Mouse (Mus musculus): ENCODE results near the gene Gm266. TPM values are rescaled to one million over a fixed set of nuclear protein-coding genes. Genes with fewer than 3 reads are reported as not detected.

The Gm266 gene
- 7.0 and 7.1 TPM in 2 replicates for polyA plus RNA-seq (2015; fragmentation: Nextera tagmentation; extraction: Ambion mirVana)

DNA sequence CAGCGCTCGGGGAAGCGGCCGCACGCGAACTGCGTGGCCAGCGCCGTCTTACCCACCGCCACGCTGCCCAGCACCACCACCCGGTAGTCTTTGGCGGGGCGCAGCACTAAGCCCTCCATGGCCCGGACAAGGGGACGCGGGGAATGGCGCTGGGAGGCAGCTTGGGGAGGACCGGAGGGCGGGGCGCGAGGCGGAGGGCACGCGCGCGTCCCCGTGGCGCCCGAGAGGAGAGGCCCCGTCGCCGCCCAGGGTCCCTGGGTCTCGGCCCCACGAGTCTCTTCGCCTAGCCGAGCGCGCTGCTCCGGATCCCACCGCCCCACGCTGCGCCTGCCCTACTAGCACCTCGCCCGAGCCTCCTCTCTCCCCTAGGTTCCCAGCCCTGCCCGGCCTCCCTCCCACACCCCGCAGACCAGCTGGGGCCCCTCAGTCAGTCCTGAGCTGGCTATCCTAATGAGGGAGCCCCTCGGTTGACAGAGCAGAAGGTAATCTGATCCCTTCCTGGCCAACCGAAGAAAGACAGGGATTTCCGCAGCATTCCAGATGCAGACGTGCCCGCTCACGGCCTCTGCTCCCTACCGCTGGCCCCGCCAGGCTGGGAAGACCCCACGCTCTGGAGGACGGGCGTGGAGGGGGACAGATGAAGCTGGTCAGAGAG, at the start of gene Gm266:
Gene Gm266, minus strand, starts transcription at position 172 of the 655 bp plus-strand sequence.
- peak within 1 kb of the TSS; percentile 51 for H3K4me3 ChIP-seq
- H3K36me3 ChIP-seq = no peaks in the 10 kb centered on the region
- H3K4me1 ChIP-seq = peaks cover 19% of the 10 kb centered on the region
- peak within 1 kb of the TSS; percentile 39 for H3K9ac ChIP-seq
- no peak within 1 kb of the TSS for H3K27ac ChIP-seq
- H3K4me2 ChIP-seq = peak within 1 kb of the TSS; percentile 89
- H3K27me3 ChIP-seq = peaks cover 56% of the 10 kb centered on the region
- ATAC-seq (ENCODE audit: borderline replicate concordance, extremely low read depth, low FRiP score, low TSS enrichment) = peak; percentile 86
- H3K9me3 ChIP-seq = no peaks in the 10 kb centered on the region
- under 1% methylated on average over 51 of the region's 58 CpGs for WGBS

DNA sequence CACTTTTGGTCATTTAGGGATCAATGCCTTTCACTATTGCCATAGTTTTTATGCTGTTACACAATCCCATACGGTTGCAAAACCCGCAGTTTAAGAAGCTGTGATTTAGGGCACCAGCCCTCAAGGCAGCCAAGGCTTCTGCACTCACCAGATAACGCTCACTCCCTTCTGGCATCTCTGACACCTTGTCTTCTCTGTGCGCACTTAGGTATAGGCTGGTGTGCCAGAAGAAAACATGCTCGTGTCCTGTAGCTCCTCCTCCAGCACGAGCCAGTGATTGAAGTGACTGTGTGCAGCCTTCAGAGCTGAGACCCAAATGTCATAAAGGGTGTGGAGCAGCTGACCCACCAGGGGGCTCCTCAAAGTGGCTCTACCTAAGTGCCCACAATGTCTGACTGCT, 49.7 kb upstream of the Gm266 start:
- Histone ChIP-seq H3K4me2 (no peak overlapping the region), H3K9ac (no peak overlapping the region), H3K9me3 (no peaks in the 10 kb centered on the region), H3K36me3 (peaks cover 10% of the 10 kb centered on the region), H3K4me1 (peaks cover 20% of the 10 kb centered on the region), H3K27me3 (no peaks in the 10 kb centered on the region), H3K27ac (no peak overlapping the region), H3K4me3 (no peak overlapping the region)
- no peak for ATAC-seq (ENCODE audit: borderline replicate concordance, extremely low read depth, low FRiP score, low TSS enrichment)
- WGBS = 45% methylated on average over 6 of the region's 6 CpGs

- 49% methylated on average over 11 of the region's 11 CpGs for WGBS
- H3K9me3 ChIP-seq = no peaks in the 10 kb centered on the region
- peaks cover 9% of the 10 kb centered on the region for H3K4me1 ChIP-seq
- H3K4me3 ChIP-seq = no peak overlapping the region
- ATAC-seq (ENCODE audit: borderline replicate concordance, extremely low read depth, low FRiP score, low TSS enrichment) = no peak
- H3K4me2 ChIP-seq = no peak overlapping the region
- H3K27ac ChIP-seq = no peak overlapping the region
- no peak overlapping the region for H3K9ac ChIP-seq
- no peaks in the 10 kb centered on the region for H3K36me3 ChIP-seq
- no peaks in the 10 kb centered on the region for H3K27me3 ChIP-seq
Observed at GRCm38 (mm10) chr12:111533096-111533794, 47.6 kb upstream of the Gm266 start.

DNA sequence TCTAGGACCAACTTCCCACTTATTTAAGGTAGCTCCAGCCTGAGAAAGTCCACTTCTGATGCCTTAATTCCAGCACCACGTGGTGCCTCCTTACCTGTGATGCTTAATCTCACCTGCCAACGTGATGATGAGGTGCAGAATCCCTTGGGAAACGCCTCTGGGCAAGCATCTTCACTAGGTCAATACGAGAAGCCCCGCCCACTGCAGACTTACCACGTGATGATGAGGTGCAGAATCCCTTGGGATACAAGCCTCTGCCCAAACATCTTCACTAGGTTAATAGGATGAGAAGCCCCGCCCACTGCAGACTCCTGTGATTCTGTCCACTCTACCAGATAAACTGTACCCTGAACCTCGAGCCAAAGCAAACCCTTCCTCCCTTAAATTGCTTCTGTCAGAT, 43.6 kb upstream of the Gm266 start:
- 7% methylated on average over 8 of the region's 8 CpGs for WGBS
- H3K4me1 ChIP-seq = no peaks in the 10 kb centered on the region
- H3K4me3 ChIP-seq = no peak overlapping the region
- no peaks in the 10 kb centered on the region for H3K36me3 ChIP-seq
- H3K4me2 ChIP-seq = no peak overlapping the region
- H3K27ac ChIP-seq = no peak overlapping the region
- no peak overlapping the region for H3K9ac ChIP-seq
- no peaks in the 10 kb centered on the region for H3K27me3 ChIP-seq
- no peaks in the 10 kb centered on the region for H3K9me3 ChIP-seq
- ATAC-seq (ENCODE audit: borderline replicate concordance, extremely low read depth, low FRiP score, low TSS enrichment) = no peak

DNA sequence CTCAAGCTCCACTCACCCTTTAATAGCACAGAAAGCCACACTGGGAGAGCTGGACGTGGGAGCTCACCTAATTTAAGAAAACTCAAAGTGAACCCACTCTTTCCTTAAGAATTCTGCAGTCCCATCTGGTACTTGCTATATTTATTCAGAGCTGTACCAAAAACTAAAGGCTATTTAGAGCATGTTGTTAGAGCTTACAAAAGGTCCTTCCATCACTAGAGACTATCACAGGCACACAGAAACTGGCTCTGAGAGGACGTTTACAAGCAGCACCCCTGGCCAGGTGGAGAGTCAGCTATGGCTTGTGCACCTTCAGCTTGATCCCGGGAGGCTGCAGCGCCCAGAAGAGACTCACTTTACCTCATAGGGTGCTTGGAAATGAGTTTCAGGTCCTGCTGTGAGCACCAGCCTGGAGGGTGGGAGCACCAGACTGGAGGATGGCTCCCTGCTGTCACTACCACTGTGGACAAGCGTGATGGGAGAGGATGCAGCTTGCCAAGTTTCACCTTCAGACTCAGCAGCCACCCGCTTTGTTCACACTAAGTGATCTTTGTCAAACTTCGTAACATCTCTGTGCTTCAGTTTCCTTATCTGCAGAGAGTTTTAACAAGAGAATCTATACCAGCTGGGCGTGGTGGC, 42.1 kb upstream of the Gm266 start:
- Histone ChIP-seq H3K9ac (no peak overlapping the region), H3K27ac (no peak overlapping the region), H3K4me2 (no peak overlapping the region), H3K27me3 (no peaks in the 10 kb centered on the region), H3K36me3 (no peaks in the 10 kb centered on the region), H3K4me3 (no peak overlapping the region), H3K4me1 (no peaks in the 10 kb centered on the region), H3K9me3 (no peaks in the 10 kb centered on the region)
- WGBS = 51% methylated on average over 8 of the region's 8 CpGs
- ATAC-seq (ENCODE audit: borderline replicate concordance, extremely low read depth, low FRiP score, low TSS enrichment) = no peak

- no peaks in the 10 kb centered on the region for H3K4me1 ChIP-seq
- no peak overlapping the region for H3K27ac ChIP-seq
- H3K9me3 ChIP-seq = peaks cover 5% of the 10 kb centered on the region; the same call in 1 of the 2 replicates
- H3K4me3 ChIP-seq = no peak overlapping the region
- no peaks in the 10 kb centered on the region for H3K27me3 ChIP-seq
- no peaks in the 10 kb centered on the region for H3K36me3 ChIP-seq
- H3K4me2 ChIP-seq = no peak overlapping the region
- no peak for ATAC-seq (ENCODE audit: borderline replicate concordance, extremely low read depth, low FRiP score, low TSS enrichment)
- H3K9ac ChIP-seq = no peak overlapping the region
- 74% methylated on average over 3 of the region's 3 CpGs for WGBS
Observed at GRCm38 (mm10) chr12:111524883-111525282, 39.3 kb upstream of the Gm266 start.

- no peak overlapping the region for H3K4me3 ChIP-seq
- H3K4me1 ChIP-seq = no peaks in the 10 kb centered on the region
- no peak for ATAC-seq (ENCODE audit: borderline replicate concordance, extremely low read depth, low FRiP score, low TSS enrichment)
- WGBS = 59% methylated on average over 1 of the region's 1 CpGs
- no peak overlapping the region for H3K4me2 ChIP-seq
- H3K9ac ChIP-seq = no peak overlapping the region
- no peak overlapping the region for H3K27ac ChIP-seq
- no peaks in the 10 kb centered on the region for H3K36me3 ChIP-seq
- peaks cover 5% of the 10 kb centered on the region; the same call in 1 of the 2 replicates for H3K9me3 ChIP-seq
- no peaks in the 10 kb centered on the region for H3K27me3 ChIP-seq
Observed at GRCm38 (mm10) chr12:111524469-111524868, 38.8 kb upstream of the Gm266 start.

GRCm38 (mm10) chr12:111520994-111521393, 35.4 kb upstream of the Gm266 start:
- Histone ChIP-seq H3K9ac (no peak overlapping the region), H3K9me3 (peaks cover 5% of the 10 kb centered on the region; the same call in 1 of the 2 replicates), H3K27ac (no peak overlapping the region), H3K27me3 (no peaks in the 10 kb centered on the region), H3K36me3 (no peaks in the 10 kb centered on the region), H3K4me2 (no peak overlapping the region), H3K4me1 (no peaks in the 10 kb centered on the region), H3K4me3 (no peak overlapping the region)
- WGBS = 84% methylated on average over 2 of the region's 2 CpGs
- no peak for ATAC-seq (ENCODE audit: borderline replicate concordance, extremely low read depth, low FRiP score, low TSS enrichment)

GRCm38 (mm10) chr12:111519821-111520220, 34.2 kb upstream of the Gm266 start:
- ATAC-seq (ENCODE audit: borderline replicate concordance, extremely low read depth, low FRiP score, low TSS enrichment) = no peak
- Histone ChIP-seq H3K4me2 (no peak overlapping the region), H3K4me3 (no peak overlapping the region), H3K27me3 (no peaks in the 10 kb centered on the region), H3K9me3 (peaks cover 5% of the 10 kb centered on the region; the same call in 1 of the 2 replicates), H3K27ac (no peak overlapping the region), H3K9ac (no peak overlapping the region), H3K4me1 (no peaks in the 10 kb centered on the region; the same call in 1 of the 2 replicates), H3K36me3 (no peaks in the 10 kb centered on the region)
- 47% methylated on average over 5 of the region's 5 CpGs for WGBS

GRCm38 (mm10) chr12:111518391-111518790, 32.8 kb upstream of the Gm266 start:
- no peak overlapping the region for H3K27ac ChIP-seq
- 75% methylated on average over 9 of the region's 9 CpGs for WGBS
- no peak overlapping the region for H3K4me2 ChIP-seq
- H3K27me3 ChIP-seq = no peaks in the 10 kb centered on the region
- no peak for ATAC-seq (ENCODE audit: borderline replicate concordance, extremely low read depth, low FRiP score, low TSS enrichment)
- H3K4me1 ChIP-seq = no peaks in the 10 kb centered on the region; the same call in 1 of the 2 replicates
- no peak overlapping the region for H3K4me3 ChIP-seq
- H3K9me3 ChIP-seq = peaks cover 5% of the 10 kb centered on the region; the same call in 1 of the 2 replicates
- no peaks in the 10 kb centered on the region for H3K36me3 ChIP-seq
- H3K9ac ChIP-seq = no peak overlapping the region

GRCm38 (mm10) chr12:111517901-111518300, 32.3 kb upstream of the Gm266 start:
- Histone ChIP-seq H3K9me3 (peaks cover 5% of the 10 kb centered on the region; the same call in 1 of the 2 replicates), H3K4me3 (no peak overlapping the region), H3K4me2 (no peak overlapping the region), H3K9ac (no peak overlapping the region), H3K36me3 (no peaks in the 10 kb centered on the region), H3K4me1 (no peaks in the 10 kb centered on the region; the same call in 1 of the 2 replicates), H3K27me3 (no peaks in the 10 kb centered on the region), H3K27ac (no peak overlapping the region)
- 38% methylated on average over 4 of the region's 4 CpGs for WGBS
- peak; percentile 55; the same call in 1 of the 2 replicates for ATAC-seq (ENCODE audit: borderline replicate concordance, extremely low read depth, low FRiP score, low TSS enrichment)

DNA sequence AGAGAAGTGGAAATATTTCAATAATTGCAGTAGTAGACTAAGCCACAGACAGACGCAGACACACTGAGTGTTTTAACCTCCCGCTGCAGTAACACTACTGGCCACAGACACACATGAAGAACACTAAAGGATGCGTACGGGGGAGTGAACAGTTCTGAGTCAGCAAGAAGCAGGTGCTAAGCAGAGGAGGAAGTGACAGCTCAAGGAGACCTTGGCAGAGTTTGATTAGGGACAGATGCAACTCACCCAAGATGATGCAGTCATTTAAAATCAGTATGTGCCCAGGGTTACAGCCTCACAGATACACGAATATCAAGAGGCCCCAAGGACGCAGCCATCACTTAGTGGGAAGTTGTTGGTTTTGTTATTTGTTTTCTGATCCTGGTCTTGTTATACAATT, 31.2 kb upstream of the Gm266 start:
- 86% methylated on average over 6 of the region's 6 CpGs for WGBS
- H3K27me3 ChIP-seq = no peaks in the 10 kb centered on the region
- no peak; the same call in 1 of the 2 replicates for ATAC-seq (ENCODE audit: borderline replicate concordance, extremely low read depth, low FRiP score, low TSS enrichment)

More for the DNA sequence above, 31.2 kb upstream of the Gm266 start:
- no peaks in the 10 kb centered on the region; the same call in 1 of the 2 replicates for H3K4me1 ChIP-seq
- H3K27ac ChIP-seq = no peak overlapping the region
- H3K36me3 ChIP-seq = no peaks in the 10 kb centered on the region
- H3K4me2 ChIP-seq = no peak overlapping the region
- H3K4me3 ChIP-seq = no peak overlapping the region
- no peak overlapping the region for H3K9ac ChIP-seq
- peaks cover under 1% of the 10 kb centered on the region; the same call in 1 of the 2 replicates for H3K9me3 ChIP-seq

Data from lung, embryonic 15.5 days (tissue).